Mouse (Mus musculus): Measurements from ENCODE around the gene Picalm.

The Picalm gene

DNA sequence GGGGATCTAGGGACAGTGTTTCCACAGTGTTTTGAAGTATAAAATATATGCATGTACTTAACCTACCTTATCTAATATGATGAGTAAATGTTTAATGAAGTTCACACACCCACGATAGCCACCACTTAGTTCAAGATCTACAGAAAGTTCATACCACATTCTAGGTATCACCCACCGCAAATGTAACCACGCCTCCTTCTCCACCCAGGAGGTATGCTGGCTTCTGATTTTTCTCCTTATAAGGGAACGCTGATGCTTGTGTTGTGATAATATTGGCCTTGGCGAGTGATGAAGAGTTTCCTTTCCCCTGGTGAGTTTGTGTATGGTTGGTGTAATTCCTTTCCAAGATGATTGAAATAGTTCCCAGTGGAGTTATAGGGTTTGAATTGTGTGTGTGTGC lies 88.1 kb downstream of the Picalm start:
- DNase-seq: no peak

DNA sequence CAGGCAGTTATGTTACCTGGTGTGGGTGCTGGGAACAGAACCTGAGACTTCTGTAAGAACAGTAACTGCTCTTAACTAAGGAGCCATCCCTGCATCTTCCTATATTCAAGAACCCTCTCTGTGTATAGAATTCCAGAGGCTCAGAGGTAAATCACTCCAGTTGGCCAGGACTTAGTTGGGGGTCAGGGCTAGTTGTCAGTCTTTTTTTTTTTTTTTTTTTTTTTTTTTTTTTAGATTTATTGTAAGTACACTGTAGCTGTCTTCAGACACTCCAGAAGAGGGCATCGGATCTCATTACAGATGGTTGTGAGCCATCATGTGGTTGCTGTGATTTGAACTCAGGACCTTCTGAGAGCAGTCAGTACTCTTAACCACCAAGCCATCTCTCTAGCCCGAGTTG lies 91.5 kb downstream of the Picalm start:
- no peak for DNase-seq

DNA sequence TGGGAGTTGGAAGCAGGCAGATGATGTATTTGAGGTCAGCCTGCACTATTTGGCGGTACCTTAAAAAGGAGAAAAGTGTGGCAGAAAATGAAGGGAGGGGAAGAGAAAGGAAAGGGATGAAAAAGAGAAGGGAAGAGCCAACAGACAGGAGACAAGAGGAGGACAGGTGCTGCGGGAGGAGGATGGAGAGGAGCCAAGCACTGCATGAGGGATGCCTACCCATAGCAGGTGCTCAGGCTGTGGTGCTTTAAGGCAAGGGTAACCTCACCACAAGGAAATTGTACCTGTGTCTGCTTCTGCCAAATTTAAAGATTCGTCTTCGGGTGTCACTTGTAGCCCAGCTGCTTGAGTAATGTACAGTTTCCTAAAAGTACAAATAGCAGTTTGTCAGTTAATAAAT lies 98.1 kb downstream of the Picalm start:
- no peak for DNase-seq

DNA sequence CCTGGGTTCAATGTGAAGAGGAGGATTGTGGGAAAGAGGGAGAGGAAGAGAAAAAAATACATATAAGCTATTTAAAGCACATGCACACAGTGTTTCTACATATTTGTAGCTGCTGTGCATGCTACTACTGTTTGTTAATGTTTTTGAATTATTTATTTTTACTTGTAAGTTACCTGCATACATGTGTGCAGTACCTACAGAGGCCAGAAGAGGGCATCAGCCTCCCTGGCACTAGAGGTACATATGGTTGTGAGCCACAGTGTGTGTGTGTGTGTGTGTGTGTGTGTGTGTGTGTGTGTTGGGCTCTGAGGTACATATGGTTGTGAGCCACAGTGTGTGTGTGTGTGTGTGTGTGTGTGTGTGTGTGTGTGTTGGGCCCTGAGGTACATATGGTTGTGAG lies 98.9 kb downstream of the Picalm start:
- peak; percentile 42 for DNase-seq

DNA sequence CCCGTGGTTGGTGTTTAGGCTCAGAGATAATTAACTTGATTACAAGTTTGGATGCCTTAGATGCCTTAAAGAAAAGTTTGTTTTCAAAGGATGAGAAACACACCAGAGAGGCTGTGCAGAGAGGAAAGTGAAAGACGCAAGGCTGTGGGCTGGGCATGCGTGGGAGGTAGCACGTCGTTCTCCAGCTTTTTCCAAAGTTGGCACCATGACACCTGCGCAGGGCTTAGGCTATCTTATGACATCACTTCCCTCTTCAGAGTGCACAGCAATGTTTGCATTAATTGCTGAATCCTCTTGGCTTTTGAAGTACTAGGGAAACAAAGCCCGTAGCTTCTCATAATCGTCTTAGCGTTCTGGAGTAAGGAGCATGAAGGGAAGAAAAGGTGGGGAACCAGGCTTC lies 101.4 kb downstream of the Picalm start:
- DNase-seq: no peak

DNA sequence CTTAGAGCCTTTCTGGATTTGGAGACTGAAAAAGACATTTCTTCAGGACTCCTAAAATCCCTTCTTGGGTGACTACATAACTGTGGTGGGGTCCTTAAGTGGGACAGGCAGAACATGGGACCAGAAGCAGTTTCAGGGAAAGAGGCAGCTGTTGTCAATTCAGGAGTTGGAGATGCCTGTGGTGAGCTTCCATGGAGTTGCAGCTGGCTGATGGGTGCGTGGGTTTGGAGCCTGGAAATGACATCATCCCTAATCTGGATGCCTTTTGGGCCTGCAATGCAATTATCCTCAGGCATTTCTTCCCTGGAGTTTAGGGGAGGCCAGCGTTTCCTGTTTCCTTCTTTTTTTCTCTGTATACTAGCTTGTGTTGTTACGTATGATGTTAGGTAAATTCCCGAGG lies 103.9 kb downstream of the Picalm start:
- DNase-seq: peak; percentile 23

DNA sequence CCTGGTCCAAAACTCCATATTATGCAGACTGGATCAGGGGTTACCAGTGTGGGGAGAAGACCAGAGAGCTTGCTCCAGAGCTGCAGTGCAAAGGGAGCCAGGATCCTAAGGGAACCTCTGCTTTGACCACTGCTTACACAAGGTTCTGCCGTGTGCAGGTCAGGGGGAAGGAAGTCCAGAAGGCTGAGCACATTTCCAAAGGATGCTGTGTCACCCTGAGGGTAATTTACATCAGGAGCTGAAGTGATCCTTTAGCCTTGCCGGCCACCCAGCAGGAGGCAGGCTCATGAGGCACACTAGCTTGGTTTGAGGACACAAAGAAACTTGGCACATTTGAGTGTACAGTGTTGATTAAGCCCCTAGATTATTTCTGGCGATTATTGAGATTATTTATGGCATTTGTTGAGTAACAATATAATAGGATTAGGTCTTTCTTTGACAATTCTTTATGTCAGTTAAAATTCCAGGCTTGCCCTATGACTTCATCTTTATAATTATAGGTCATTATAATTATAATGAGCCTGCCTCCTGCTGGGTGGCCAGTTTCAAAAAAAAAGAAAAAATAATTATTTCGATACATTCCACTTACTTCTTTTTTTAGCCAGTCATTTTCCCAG lies 106.4 kb downstream of the Picalm start:
- no peak for DNase-seq

DNA sequence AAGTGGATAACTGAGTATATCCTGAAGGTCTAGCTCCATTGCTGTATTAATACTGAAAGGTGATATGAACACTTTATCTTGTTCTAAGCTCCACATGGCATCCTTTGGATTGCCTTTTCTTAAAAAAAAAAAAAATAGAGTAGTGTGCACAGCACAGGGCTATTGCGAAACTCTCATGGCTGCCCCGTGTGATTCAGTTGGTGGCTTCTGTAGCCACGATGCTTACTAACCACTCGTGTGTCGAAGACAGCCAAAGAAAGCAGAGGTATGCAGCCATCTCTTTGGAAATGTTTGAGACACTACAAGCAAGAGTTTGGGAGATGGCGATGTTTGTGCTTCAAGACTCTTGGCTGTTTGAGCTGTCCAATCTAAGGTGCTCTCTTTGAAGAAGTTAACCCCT lies 113.1 kb downstream of the Picalm start:
- DNase-seq: no peak

DNA sequence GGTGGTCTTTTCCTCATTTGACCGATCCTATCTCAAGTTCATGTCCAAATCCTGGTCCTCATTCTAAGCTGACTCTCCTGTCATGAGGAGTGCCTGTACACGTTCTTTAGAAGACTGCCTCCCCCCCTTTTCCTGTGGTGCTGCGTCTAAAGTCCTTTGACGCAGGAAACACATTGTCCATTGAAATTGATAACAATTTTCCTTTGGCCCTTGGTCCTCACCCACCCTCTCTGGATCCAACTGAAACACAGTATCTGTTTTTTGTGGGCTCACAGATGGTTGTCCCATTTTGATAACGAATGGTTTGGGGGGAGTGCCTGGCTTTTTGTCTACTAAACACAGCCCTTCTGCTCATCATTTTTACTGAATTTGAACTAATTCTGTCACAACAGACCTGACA lies 113.6 kb downstream of the Picalm start:
- no peak for DNase-seq

DNA sequence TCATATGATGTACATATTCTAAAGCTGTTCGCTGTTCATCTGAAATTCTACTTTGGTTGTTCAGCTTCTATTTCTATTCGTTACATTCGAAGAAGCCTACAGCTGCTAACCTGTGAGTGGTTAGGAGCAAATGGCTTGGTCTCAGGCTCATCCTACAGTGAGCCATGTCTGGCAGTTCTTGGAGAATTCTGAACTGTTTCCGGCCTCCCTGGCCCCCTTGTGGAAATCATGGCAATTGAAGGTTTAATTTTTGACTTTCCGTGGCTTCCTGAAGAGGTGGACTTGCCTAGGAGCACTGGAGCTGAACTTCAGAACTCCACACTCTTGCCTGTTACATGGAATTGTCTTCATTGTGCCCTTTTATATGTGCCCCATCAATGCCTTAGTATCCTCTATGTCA lies 122.9 kb downstream of the Picalm start:
- DNase-seq: peak; percentile 32

DNA sequence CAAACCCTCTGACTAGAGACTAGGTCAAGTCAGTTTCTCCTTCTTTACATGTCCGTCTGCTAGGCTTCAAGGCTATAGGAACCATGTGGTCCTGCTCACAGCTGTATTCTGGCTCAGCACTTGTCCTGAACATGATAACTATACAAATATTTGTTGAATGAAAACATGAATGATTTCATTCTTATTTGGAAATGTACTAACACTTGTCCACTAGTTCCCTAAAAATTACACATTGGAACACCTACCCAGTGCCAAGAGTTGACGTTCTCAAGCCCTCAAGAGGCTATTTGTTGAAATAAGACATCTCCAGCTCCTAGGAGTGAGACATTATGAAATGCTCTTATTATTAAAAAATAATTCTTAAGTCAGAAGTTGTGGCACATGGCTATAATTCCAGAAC lies 128.7 kb downstream of the Picalm start:
- no peak for DNase-seq

DNA sequence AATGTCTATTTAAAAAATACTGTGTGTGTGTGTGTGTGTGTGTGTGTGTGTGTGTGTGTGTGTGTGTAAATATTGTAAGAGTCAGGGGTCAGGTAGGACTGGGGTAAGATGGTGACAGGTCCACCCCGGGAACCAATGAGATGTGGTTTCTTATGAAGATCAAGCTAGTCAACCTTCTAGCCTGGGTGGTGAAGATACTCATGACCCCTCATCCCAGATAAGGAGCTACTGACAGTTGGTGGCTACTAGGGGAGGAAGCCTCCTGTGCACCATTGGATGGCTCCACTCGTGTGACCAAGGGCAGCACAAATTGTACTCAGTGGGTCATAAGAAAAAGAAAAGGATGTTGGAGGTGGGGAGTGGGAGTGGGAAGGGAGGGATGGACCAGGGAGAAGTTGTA lies 129.9 kb downstream of the Picalm start:
- DNase-seq: no peak

DNA sequence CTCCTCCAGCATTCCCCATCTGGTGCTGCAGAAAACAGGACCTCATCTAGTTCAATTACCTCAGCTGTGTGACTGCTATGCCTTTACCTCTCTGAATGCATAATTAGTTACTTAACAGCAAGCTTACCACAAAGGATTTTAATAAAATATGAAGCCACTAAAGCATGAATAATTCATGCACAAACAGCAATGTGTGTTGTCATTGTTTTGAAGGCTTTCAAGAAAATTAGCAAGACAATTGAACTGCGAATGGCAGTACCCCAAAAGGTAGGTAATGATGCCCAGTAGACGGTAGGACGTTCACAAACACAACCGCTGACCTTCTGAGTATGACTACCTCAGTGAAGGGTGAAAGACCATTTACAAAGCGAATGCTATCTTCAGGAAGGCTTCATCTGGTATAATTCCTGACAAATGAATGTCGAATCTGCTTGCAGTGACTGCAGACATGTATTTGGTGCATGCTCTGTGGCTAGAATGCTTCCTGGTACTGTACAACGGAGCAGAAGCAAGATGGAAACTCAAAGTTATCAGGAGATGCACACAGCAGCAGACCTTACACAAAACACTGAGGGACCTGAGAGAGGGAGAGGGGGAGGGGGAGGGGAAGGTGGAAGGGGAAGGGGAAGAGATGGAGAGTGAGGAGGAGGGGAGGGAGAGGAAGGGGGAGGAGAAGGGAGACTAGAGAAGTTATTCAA lies 132.0 kb downstream of the Picalm start:
- DNase-seq: no peak
